Mouse (Mus musculus): ENCODE data around the gene Lrmp.

The Lrmp gene

DNA sequence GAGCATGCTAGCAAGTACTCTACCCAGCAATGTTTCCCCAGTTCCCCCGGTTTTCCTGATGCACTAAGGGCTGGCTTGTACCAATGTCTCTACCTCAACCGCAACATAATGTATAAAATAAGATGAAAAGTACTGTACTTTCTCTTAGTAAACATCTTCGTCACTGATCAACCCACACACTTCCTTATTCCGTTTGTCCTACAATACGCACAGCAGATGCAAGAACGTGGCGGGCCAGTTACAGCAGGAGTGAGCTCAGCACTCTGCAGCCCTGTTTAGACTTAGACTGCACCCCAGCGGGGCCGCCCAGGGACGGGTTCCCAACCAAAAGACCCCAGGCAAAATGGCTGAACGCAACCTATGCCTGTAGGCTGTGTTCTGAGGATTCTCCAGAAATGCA is 78.0 kb downstream of the Lrmp start:
- in situ Hi-C loops (cut with MboI; ENCODE audit: low sequenced_read_pairs): loop anchor here (25.0 kb wide), 1 partner anchor 106 kb away; the partner anchor contains the start of gene Bcat1

DNA sequence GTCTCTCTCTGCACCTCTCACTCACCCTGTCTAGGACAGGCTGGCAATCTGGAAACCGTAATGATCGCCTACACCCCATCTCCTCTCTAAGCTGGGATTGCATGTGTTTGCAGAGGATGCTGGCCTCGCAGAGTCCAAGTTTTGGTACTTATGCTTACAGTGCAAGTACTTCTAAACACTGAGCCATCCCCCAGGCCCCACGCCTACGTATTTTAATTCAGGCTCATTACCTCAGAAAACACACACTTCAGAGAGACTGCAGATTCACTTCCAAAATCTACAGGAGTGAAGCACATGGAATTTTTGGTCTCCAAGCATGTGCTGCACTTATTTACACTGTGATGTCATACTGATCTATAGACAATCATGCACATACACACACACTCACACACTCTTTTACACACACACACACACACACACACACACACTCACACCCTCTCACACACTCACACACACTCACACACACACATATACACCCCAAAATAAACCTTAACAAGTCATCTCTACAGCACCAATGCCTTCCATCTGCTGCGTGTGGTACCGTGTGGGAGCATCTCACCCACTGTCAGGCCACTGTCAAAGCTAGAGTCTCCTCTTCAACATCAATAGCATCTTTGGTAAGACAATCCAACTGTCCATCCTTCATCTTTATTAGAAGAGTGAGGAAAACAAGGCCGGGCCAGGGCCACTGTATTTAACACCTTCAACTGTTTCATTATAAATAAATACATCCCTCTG is 82.7 kb downstream of the Lrmp start:
- in situ Hi-C loops (cut with MboI; ENCODE audit: low sequenced_read_pairs): loop anchor here (25.0 kb wide), 1 partner anchor 111 kb away; the partner anchor contains the start of gene Bcat1

DNA sequence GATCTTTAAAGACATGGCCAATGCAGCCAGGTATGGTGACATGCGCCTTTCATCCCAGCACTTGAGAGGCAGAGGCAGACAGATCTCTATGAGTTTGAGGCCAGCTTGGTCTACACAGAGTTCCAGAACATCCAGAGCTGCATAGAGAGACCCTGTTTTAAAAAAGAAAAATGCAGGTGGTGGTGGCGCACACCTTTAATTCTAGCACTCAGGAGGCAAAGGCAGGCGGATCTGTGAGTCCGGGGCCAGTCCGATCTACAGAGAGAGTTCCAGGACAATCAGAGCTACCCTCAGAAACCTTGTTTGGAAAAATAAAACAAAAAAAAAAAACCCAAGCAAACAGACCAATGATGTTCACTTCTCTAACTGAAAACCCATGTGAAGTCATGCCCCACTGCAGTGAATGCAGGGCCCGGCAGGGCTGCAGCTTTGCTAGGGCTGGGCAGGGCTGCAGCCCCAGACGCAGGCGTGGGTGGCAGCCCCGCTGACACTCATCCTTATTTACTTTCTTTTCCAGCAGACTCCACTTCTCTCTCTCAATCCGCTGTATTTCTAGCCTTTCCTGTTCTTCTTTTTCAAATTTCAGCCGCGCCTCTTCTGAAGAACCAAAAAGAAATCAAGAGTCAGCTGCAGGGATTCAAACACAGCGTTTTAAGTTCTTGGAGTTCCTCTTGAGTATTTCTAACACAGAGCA is 87.1 kb downstream of the Lrmp start:
- in situ Hi-C loops (cut with MboI; ENCODE audit: low sequenced_read_pairs): no loop called here

DNA sequence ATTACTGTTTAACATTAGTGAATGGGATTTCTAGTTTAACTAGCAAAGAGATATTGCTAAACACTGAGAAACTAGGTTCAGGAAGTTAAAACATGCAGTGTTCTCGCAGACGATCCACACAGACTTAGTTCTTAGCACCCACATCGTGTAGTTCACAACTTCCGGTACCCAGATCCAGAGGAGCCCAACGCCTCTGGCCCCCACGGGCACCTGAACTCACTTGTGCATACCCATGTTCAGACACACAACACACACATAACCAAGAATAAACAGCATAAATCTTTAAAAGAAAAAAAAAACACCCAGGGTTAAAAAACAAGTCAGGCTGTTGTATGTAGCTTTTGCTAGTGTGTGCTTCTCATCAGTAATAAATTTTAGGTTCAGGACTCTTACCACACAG is 89.0 kb downstream of the Lrmp start:
- in situ Hi-C loops (cut with MboI; ENCODE audit: low sequenced_read_pairs): no loop called here

DNA sequence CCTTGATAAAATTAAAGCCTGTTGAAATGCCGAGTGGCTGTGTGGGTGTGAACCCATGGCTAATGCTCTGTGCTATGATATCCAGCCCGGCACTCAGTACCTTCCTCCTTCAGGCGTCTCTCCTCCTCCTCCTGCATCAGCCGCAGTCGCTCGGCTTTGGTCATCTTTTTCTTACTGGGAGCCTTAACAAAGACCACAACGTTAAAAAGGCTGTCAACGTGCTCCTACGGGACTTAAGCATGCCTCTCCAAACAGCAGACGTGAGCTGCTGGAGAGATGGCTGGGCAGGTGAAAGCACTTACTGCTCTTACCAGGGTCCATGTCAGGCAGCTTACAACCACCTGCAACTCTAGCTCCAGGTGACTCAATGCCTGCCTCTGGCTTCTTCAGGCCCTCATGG is 89.7 kb downstream of the Lrmp start:
- in situ Hi-C loops (cut with MboI; ENCODE audit: low sequenced_read_pairs): no loop called here

- in situ Hi-C loops (cut with MboI; ENCODE audit: low sequenced_read_pairs): no loop called here
Measured at GRCm38 (mm10) chr6:145210056-145210680, 94.7 kb downstream of the Lrmp start.

DNA sequence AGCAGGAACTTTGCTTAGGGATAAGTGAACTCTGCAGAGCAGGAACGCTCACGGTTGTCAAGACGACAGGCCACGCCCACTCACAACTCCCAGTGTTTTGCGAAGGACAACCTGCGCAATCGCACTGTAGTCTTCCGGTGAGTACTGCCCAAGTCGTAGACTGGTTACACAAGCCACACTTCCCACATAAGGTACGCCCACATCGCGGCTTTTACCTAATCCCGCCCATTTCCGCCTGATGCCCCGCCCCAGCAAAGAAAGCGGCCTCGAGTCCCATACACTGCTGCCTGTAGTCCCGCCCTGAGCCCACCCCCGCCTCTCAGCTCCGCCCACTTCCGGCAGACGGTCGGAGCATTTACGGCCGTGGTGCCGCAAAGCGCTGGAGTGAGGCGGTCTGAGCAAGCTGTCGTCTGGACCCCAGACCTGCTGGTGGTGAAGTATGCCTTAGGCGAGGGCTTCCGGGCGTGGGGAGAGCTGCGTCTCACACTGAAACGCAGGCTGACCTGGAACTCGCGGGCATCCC is 95.4 kb downstream of the Lrmp start, which contains the start of the genes Casc1 and Etfrf1:
Gene Casc1, minus strand, starts transcription at position 190 of the 523 bp plus-strand sequence.
Gene Etfrf1, plus strand, starts transcription at position 319 of the 523 bp plus-strand sequence.
- in situ Hi-C loops (cut with MboI; ENCODE audit: low sequenced_read_pairs): no loop called here

DNA sequence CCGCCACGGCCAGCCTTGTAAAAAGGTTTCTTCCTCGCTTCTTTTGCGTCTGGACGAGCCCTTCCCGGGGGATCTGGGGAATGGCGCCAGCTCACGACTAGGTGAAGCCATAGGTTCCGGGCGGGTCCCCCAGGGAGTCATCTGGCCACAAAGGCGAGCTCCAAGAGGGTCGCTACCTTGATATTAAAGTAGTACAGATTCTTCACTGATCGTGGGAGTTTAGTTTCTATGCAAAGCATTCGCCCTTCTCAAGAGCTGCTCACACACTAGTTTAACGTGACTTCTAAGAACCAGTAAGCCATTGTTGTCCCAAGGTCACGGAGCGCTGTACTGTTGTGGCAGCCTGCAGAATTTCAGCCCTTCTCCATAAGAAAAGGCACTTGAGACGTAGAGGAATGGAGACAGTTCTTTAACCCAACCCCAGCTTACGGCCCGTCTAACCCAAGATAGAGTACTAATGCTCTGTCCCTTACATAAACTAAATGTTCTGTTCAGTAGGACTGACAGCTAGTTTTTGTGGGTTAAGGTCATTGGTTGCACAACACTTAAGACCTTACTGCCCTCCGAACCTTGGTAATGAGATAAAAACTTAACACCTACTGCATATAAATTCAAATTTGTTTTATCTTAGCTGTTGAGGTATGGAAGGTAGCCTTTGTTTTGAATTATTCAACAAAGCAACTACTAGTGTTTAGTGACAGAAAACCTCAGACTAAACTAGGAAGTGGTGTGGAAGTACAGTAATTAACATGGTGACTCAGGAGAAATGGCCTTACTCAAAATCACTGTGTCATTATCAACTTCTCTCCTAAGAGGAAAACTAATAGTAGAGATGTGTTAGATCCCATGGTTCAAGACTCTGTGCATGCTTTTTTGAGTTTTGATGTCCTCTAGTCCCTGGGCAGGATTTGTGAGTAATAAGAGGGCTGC is 96.2 kb downstream of the Lrmp start:
- in situ Hi-C loops (cut with MboI; ENCODE audit: low sequenced_read_pairs): no loop called here

GRCm38 (mm10) chr6:145213916-145214315 is 98.5 kb downstream of the Lrmp start:
- in situ Hi-C loops (cut with MboI; ENCODE audit: low sequenced_read_pairs): no loop called here

- in situ Hi-C loops (cut with MboI; ENCODE audit: low sequenced_read_pairs): no loop called here
Measured at GRCm38 (mm10) chr6:145215826-145216225, 100.4 kb downstream of the Lrmp start.

DNA sequence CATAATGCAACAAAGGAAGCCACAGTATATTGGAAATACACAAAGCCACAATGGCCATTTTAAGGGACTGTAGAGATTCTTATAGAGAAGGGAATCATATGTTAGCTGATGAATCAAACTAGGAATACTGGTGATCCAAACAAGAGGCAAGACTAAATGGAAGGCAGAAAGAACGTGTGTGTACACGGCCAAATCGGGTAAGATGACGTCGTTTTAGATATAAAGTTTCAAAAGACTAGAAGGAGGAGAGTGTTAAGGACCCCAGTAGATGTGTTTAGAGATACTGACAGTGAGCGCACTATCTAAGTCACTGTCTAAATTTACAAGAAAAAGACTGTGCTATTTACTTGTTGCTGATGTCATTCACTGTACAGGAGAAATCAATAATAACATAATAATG is 108.8 kb downstream of the Lrmp start:
- in situ Hi-C loops (cut with MboI; ENCODE audit: low sequenced_read_pairs): no loop called here
